Mouse (Mus musculus): Measurements from ENCODE around the gene Zfp60.

Gene Zfp60

DNA sequence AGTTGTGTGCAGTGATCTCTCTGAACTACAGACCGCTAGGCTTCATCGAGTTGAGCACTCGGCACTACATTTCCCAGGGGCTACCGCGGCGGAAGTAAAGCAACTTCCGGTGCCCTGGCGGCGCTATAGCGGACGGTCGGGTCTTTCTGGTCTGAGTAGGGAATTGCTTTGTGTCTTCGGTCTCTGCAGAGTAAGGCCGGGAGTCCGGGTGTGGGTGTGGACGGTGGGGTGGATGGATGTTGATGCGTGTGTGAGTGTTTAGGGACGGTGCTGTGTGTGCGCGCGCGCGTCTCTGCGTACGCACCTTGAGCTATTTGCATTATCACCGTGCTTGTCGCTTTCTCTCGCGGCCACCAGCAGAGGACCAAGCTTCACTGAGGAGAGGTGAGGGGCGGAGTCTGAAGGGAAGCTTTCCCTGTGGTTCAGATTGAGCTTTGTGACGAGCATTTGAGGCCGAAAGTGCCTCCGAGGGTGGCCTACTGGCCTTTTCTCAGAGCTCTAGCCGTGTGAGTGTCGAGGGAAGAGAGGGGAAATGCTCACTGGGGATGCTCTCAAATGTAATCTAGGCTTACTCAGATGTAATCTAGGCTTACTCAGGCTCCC, at the start of gene Zfp60:
Gene Zfp60, plus strand, starts transcription at position 109 of the 603 bp plus-strand sequence.
- DNase-seq (ENCODE audit: low spot score in 2 of 2), result peak; percentile 74 to 85

DNA sequence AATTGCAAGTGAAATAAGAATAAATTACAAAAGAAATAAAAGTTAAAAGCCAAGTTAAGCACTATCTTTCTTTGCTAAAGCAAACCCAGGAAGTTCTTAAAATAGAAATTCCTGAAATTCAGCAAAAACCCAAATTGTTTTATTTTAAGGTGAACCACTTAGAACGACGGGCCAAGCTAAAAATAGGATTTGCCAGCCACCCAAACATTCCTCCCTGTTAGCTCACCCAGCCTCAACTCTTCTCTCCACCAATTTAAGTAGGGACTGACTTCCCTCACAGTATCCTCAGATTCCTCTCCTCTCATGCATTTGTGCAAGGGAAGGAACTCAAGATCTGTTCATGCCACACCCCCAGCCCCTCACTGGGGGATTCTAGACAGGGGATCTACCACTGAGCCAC, 48.0 kb upstream of the Zfp60 start:
- no peak for DNase-seq (ENCODE audit: low spot score in 2 of 2)

DNA sequence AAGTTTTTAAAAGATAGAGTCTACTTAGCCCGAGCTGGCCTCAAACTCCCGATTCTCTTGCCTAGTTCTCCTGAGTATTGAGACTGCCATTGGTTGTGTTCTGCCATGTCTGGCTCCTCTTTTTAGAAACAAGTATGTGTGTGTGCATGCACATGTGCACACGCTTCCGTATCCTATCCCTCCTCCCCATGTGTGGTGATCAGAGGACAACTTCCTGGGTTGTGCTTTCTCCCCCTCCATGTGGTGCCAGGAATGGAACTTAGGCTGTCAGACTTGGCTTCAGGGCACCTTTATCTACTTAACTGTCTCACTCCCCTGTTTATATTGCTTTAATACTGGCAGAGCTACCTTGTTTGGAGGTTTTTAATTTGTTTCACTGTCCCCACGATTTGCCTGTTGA, 46.0 kb upstream of the Zfp60 start:
- DNase-seq (ENCODE audit: low spot score in 2 of 2), result no peak

DNA sequence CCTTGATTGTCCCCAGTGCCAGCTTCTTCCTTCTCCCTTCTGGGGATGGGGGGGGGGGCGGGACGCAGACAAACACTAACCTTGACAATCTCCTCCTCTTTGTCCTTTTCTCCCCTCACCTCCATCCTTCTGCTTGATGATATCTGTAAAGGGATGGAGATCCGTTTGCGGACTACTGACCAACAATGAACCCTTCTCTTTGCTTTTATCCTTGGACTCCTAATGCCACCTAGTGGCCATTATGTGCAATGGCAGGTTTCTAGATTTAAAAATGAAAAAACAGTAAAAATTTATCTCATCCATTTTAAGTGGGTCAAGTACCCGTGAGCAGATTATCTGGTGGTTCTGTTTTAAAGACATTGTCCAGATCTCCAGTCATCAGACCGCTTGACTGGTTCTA, 45.5 kb upstream of the Zfp60 start:
- DNase-seq (ENCODE audit: low spot score in 2 of 2), result no peak

DNA sequence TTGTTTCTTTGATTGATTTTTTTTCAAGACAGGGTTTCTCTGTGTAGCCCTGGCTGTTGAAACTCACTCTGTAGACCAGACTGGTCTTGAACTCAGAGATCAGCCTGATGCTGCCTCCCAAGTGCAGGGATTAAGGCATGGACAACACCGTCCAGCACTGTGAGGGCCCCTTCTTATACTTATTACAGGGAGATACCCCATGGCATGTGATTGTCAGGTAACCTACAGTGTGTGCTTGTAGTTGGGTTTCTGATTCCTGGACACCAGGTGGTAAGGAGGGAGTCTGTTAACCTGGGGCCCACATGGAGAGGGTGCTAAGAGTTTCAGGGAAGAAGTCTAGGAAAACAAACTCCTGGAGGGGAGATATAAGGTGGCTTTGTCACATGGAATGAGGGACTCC, 44.1 kb upstream of the Zfp60 start:
- DNase-seq (ENCODE audit: low spot score in 2 of 2), result no peak

DNA sequence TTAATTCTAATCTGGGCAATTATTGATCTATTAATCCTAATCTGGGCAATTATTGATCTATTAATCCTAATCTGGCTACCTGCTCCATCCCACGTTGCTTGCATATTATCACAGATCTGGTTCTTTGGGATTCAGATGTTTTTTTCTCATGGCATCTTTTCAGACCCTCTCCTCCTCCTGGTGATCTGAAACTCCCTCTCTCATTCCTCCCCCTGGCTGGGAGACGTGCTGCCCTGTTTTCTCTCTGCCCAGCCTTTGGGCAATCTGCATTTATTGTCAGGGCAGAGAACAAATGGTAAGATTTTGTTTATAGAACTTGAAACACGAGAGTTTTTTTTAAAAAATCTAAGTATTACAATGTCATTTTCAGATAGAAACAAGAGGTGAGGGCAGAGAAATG, 43.4 kb upstream of the Zfp60 start:
- DNase-seq (ENCODE audit: low spot score in 2 of 2), result no peak

DNA sequence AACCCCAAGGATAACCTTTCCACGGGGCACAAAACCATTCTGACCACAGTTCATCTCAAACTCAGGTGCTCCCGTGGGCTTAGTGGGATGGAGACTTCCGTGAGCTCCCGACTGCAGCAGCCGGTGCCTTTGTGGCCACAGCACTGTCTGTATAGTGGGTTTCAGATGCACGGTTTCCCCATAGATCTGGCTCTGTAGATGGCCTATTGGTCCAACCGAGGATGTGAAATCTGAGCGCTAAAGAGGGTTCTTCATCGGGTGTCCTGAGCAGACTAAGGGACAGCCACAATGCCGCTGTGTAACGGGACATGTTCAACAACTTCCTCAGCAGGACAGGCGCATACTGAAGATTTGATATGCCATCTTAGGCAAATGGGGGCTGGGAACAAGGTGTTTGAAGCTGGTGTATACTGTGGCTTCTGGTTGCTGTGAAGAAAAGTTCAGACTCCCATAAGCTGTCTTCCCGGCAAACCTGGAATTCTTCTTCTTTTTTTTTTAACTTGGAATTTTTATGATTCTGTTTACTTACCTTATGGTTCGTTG, 42.9 kb upstream of the Zfp60 start:
- no peak for DNase-seq (ENCODE audit: low spot score in 2 of 2)

DNA sequence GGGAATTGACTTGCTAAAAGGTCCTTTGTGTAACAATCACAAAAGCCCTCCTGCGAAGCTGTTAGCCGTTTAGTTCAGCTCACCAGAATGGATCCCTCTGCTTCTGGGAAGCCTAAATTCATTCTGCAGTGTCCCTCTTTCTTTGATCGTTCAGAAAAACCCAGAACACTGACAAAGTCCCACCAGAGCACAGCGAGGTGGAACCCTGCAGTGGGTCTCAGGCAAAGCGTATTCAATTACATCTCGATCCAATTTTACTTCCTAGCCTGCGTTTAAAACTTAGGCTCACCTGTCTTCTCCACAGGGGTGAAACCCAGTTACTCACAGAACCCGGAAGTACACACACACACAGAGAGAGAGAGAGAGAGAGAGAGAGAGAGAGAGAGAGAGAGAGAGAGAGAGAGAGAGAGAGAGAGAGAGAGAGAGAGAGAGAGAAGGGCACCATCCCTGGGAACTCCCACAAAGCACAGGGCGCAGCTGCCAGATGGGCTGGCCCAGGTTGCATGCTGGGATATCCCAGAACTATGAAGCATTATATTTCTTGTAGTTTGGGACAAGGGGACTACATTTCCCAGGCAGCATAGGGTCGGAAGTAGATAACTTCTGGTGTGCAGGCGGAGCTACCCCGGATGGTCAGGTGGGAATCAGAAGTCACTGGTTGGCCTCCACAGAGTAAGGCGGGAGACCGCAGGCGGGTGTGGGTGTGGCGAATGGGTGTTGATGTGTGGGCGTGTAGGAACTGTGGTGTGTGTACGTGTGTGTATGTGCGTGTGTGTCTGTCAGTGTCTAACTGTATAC, 42.2 kb upstream of the Zfp60 start, which contains the start of gene Zfp607b:
Gene Zfp607b, plus strand, starts transcription at position 526 of the 798 bp plus-strand sequence.
- DNase-seq (ENCODE audit: low spot score in 2 of 2), result peak; percentile 65 to 91

DNA sequence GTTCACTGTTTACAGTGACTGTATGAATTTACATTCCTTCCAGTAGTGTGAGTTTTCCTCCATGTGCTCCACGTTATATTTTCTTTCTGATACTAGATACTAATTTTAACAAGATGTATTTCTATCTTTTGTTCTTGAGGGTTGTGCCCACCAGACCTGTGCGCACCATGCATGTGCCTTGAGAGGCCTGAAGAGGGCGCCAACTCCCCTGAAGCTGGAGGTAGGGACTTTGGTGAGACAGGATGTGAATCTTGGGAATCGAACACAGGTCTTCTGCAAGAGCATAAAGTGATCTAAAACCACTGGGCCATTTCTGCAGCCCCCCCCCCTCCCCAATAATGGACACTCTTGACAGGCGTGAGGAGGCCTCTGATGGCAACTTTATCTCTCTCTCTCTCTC, 40.1 kb upstream of the Zfp60 start:
- peak in 1 of 2 experiments; percentile 58 for DNase-seq (ENCODE audit: low spot score in 2 of 2)

DNA sequence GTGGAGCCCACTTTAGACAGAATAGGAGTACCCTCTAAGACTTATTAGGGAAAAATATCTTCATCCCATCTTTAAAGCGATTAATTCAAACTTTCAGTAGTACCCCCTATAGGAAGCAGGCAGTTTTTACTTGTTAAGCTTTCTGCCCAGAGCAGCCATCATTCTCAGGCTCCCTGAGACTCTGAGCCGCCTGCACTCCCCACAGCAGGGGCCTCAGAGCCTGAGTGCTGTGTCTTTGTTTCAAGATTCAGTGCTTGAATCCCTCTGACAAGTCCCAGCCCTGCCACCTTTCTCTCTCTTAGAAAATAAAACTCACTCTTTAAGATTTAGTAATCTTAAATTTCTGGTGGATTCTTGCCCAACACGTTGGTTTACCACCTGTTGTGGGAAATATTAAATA, 34.5 kb upstream of the Zfp60 start:
- DNase-seq (ENCODE audit: low spot score in 2 of 2), result no peak

DNA sequence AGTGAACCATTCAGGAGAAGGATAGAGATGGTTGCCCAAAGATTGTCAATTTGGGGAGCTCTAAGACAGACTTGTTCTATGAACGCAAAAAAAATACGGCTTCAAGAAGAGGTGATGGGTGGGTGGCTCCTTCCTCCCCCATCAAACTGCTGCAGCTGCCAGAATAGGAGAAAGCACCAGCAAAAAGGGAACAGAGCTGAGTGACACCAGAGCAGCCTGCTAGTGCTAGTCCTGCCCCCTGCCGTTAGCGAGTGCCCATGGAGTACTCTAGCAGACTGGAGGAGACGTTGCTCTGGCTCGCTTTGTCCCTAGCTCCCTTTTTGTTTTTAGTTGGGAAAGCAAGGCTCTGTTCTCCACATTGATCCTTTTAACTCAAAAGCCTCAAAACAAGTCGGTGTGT, 20.8 kb upstream of the Zfp60 start:
- DNase-seq (ENCODE audit: low spot score in 2 of 2), result no peak

DNA sequence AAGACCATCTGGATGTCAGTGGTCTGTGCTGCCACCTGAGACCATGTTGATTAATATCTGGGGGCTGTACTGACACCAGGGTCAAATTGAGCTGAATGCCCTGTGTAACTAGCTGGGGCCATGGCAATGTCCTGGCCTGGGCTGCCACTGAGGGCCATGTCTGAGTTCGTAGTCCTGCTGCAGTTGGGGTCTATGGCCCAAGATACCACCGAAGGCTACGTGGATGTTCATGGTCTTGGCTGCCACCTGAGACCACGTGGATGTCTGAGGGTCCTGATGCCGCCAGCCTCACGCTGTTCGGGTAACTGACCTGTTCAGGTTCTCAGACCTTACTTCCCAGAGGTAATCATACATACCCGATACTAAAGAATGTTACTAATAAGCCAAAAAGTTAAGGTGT, 9.2 kb upstream of the Zfp60 start:
- no peak for DNase-seq (ENCODE audit: low spot score in 2 of 2)

DNA sequence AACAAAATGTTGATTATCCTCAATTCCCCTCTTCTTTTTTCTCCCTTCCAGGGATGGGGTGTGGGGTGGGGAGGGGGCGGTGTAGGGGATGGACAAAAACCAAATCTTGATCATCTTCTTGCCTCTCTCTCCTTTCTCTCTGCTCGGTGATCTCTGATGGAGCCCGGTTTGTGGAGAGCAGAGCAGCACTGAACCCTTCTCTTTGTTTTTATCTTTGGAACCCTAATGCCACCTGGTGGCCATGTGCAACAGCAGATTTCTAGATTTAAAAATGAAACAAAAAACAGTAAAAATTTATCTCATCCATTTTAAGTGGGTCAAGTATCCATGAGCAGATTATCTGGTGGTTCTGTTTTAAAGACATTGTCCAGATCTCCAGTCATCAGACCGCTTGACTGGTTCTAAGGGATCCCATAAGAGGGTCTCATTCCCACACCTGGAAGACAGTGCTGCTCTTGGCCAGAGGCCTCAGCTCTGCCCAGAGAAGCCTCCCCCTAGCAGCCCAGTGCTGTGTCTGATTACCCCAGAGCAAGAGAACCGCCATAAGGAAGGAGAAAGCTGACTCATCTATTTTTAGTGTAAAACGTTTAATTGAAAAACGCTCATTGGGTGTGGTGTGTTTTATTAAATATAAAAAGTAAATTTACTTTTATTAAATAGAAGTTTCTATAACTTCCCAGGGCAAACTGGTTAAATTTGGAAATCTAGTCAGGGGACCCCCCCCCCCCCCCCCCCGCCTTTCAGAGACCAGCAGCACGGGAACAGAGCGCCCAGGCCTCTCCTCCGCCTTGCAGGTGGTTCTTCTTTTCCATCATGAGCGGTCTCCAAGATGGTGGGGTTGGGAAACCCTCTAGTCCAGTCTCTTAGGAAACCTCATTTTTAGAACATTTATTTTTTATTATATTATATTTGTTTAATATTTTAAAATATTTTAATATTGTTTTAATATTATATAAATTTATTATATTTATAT, 5.3 kb upstream of the Zfp60 start:
- peak in 1 of 2 experiments; percentile 50 for DNase-seq (ENCODE audit: low spot score in 2 of 2)

DNA sequence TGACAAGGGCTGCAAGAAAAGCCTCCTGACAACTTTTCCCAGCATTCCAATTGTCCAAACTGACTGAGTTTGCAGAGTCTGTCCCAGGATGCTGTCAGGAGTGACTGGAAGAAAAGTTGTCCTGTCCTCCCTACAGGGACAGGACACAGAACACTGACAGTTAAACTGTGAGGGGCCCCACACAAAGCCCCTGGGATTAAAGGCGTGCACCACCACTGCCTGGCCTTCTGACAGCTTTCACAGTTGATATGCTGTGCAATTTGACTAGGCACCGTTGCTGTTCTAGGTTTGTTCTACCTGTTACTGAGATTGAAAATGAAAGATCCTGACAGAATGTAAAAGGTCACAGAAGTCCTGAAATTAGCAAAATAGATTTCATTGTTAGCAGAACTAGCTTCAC, 3.7 kb upstream of the Zfp60 start:
- no peak for DNase-seq (ENCODE audit: low spot score in 2 of 2)

DNA sequence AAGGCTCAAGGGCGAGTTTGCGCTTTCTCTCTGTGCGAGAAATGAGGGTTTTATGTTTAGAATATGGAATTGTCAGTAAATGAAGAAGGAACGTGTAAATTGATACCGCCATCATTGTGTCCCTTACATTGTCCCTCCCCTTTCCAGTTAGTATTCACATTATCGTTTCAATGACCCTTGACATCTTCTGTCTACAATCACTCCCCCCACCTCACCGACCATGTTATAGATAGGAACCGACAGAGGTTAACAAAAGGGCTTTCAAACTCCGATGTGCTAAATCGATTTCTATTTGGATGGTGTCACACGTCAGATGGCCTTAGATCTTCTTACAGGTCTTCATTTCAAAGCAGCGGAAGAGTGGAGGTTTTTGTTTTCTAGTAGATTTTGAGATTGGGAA, 757 bp downstream of the Zfp60 start:
- DNase-seq (ENCODE audit: low spot score in 2 of 2), result no peak

DNA sequence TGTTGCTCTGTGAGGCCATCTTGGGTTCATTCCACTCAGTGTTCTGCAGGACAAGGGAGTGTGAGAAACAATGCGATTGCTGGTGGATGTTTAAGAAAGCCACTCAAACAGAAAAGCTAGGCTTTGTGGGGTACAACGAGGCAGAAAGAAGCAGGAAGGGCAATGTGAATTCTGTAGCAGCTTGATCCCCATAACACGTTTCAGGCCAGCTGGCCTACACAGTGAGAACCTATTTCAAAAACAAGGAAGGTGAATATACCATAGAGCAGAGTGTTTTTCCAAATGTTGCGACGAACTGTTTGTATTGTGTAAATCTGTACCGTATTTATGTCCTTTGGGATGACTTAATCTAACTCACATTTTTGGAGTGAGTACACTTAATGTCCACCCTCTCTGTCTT, 1.3 kb downstream of the Zfp60 start:
- no peak for DNase-seq (ENCODE audit: low spot score in 2 of 2)

DNA sequence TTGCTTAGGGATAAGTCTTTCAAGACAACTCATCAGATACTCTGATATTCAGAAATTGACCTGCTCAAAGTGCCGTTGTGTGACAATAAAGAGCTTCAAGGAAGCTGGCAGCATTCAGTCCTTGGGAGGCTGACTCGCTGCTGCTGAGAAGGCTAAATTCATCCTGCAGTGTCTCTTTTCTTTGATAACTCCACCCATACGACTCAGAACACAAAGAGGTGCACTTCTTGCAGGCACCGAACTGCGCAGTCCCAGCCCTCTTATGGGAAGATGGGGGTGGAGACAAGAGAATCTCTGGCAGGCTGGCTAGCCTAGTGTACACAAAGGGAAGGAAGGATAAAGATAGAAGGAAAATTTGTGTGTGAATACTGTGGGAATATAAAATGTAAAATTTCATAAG, 4.3 kb downstream of the Zfp60 start:
- no peak for DNase-seq (ENCODE audit: low spot score in 2 of 2)

DNA sequence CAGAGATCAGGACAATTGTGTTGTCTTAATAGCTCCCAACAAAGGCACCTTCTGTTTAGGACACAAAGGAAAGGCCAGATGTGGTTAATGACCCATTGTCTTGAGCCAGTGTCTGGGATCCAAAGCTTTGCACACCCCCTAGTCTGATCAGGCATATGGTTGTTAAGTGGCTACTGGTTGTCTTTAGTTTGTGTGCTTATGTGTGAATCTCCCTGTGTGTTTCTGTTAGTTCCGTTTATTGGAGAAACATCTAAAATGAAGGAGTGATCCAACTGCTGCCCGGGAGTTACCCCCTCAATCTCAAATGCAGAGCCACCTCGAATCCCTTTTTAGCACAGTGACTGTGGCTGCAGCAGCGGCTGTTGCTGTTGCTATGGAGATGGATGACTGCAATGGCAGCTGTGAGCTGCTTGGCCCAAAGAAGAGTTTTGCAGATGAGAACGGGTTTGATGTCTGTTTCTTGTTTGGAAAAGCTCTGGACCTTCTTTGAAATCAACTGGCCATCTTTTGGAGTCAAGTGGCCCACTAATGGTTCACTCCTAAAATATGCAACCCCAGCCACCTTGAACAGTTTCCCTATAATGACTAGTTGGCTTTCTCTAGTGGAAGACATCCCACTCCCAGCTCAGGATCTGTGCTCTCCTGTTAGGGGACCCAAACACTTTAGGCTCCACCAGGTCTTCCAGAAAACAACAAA, 25.3 kb downstream of the Zfp60 start:
- DNase-seq (ENCODE audit: low spot score in 2 of 2), result no peak

DNA sequence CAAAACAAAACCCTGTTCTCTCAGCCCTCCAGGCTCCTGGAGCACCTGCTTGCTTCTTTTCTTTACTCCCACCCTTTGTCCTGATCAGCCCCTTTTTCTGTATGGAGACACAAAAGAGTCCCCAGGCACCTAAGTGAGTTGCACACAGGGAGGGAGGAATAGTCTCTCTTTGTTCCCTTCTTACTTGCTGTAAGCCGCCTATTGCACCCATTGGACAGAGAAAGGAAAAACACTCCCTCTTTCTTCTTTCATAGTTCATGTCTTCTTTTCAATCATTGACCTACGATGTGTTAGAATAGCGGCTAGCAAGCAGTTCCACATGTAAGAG, 25.8 kb downstream of the Zfp60 start:
- no peak for DNase-seq (ENCODE audit: low spot score in 2 of 2)

DNA sequence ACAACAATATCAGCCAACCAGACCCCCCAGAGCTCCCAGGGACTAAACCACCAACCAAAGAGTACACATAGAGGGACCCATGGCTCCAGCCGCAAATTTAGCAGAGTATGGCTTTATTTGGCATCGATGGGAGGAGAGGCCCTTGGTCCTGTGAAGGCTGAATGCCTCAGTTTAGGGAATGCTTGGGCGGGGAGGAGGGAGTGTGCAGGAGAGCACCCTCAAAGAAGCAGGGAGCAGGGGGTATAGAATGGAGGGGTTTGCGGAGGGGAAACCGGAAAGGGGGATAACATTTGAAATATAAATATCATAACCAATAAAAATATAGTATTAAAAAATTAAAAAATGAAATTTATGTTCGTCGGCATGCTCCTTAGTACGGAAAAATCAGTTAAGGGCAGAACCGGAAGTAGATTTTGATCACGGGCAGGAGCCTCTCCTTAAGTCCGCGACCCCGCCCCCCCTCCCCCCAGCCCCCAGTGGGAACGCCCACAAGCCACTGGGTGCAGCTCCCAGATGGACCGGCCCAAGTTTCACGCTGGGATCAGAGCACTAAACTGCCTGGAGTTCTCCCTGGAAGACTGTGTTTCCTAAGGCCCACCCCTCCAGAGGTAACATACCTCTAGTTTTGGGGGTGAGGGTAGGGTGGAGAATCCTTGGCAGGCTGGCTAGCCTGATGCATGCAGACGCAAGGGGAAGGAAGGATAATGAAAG, 34.1 kb downstream of the Zfp60 start:
- no peak for DNase-seq (ENCODE audit: low spot score in 2 of 2)

DNA sequence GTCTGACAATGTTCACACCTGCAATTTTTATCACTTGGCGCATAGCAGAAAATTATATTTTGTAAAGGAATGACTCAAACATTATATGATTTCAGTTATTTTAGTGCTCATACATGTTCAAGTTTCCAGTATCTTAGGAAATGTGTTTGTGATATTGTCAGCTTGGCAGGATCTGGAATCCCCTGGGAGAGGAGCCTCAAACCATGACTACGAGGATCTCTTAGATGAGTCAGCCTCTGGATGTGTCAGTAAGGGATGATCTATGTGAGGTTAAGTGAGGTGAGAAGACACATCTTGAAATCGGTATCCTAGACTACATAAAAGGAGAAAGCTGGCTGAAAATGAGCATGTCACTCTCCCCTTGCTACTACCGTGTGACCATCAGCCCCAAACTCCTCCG, 58.1 kb downstream of the Zfp60 start:
- DNase-seq (ENCODE audit: low spot score in 2 of 2), result no peak

All from spleen, postnatal 10 days (tissue).